Mouse (Mus musculus) retina, adult 2 months (tissue): ENCODE measurements around the gene Eme2.

Experiments
- DNase-seq: peaks from one replicate; pipeline ENCODE4 v3.0.0-alpha.2; 2012; ENCODE audit warnings: low read depth, low spot score

The Eme2 gene

GRCm38 (mm10) chr17:24874989-24875388 is 19.9 kb downstream of the Eme2 start:
- no peak for DNase-seq

- DNase-seq: no peak
Measured at GRCm38 (mm10) chr17:24874405-24874745, 20.5 kb downstream of the Eme2 start.

- no peak for DNase-seq
Measured at GRCm38 (mm10) chr17:24873695-24874404, 21.0 kb downstream of the Eme2 start.

- no peak for DNase-seq
Measured at GRCm38 (mm10) chr17:24867914-24868313, 27.0 kb downstream of the Eme2 start.

- DNase-seq: no peak
Measured at GRCm38 (mm10) chr17:24865776-24866175, 29.1 kb downstream of the Eme2 start, which contains the start of gene Igfals. Gene Igfals, plus strand, starts transcription at chr17:24865997.

GRCm38 (mm10) chr17:24861785-24862184 is 33.1 kb downstream of the Eme2 start:
- no peak for DNase-seq

- no peak for DNase-seq
Measured at GRCm38 (mm10) chr17:24860076-24860475, 34.8 kb downstream of the Eme2 start.

- no peak for DNase-seq
Measured at GRCm38 (mm10) chr17:24858967-24859366, 35.9 kb downstream of the Eme2 start.

GRCm38 (mm10) chr17:24857831-24858470 is 36.9 kb downstream of the Eme2 start:
- DNase-seq: no peak

- DNase-seq: no peak
Measured at GRCm38 (mm10) chr17:24856589-24856988, 38.3 kb downstream of the Eme2 start.

GRCm38 (mm10) chr17:24855838-24856464 is 38.9 kb downstream of the Eme2 start:
- no peak for DNase-seq

GRCm38 (mm10) chr17:24851381-24852125 is 43.3 kb downstream of the Eme2 start:
- DNase-seq: no peak

GRCm38 (mm10) chr17:24850773-24851127 is 44.1 kb downstream of the Eme2 start:
- no peak for DNase-seq

- DNase-seq: peak; percentile 92
Measured at GRCm38 (mm10) chr17:24850065-24850772, 44.7 kb downstream of the Eme2 start, which contains the start of gene Fahd1. Gene Fahd1, minus strand, starts transcription at chr17:24850364.

GRCm38 (mm10) chr17:24849733-24850064 is 45.2 kb downstream of the Eme2 start:
- DNase-seq: no peak

GRCm38 (mm10) chr17:24848600-24849031 is 46.3 kb downstream of the Eme2 start:
- DNase-seq: no peak

- no peak for DNase-seq
Measured at GRCm38 (mm10) chr17:24847386-24847785, 47.5 kb downstream of the Eme2 start.

- no peak for DNase-seq
Measured at GRCm38 (mm10) chr17:24844525-24844924, 50.4 kb downstream of the Eme2 start.

- DNase-seq: no peak
Measured at GRCm38 (mm10) chr17:24842631-24843030, 52.3 kb downstream of the Eme2 start.

- no peak for DNase-seq
Measured at GRCm38 (mm10) chr17:24841133-24841532, 53.8 kb downstream of the Eme2 start.

GRCm38 (mm10) chr17:24840341-24840740 is 54.5 kb downstream of the Eme2 start:
- DNase-seq: no peak

GRCm38 (mm10) chr17:24839842-24840241 is 55.0 kb downstream of the Eme2 start, which contains the start of gene Hagh:
Gene Hagh, plus strand, starts transcription at chr17:24840143.
- DNase-seq: no peak
